Mouse (Mus musculus) heart, adult 2 months (tissue): ENCODE results near the gene C1qtnf5.

Experiments
- EP300 ChIP-seq: fragments of 200-500 bp; IDR thresholded peaks from 2 replicates; pipeline ENCODE4 v1.6.1; 2011; ENCODE audit warnings: low read depth, low read length, control low read depth; ENCODE audit not compliant: insufficient read depth
- POLR2A ChIP-seq: fragments of 200-500 bp; IDR thresholded peaks from 2 replicates; pipeline ENCODE4 v1.6.1; 2011; ENCODE audit warnings: mild to moderate bottlenecking, low read depth, low read length, control low read depth; ENCODE audit not compliant: insufficient read depth

- TF ChIP-seq POLR2A (no peak), EP300 (no peak)
These were observed 623 bp downstream of the C1qtnf5 start for GRCm38 (mm10) chr9:44107557-44108179.
